Mouse (Mus musculus) hindbrain, embryonic 13.5 days (tissue): ENCODE measurements around the gene Olfr275. TPM values are rescaled to one million over a fixed set of nuclear protein-coding genes. Genes with fewer than 3 reads are reported as not detected.
"Not testable (repeated sequence)": the region's sequence is repeated elsewhere in the genome, so short reads cannot be mapped to it uniquely, and the experiment has no call there.

Source experiments
- ATAC-seq: fragments of 200-750 bp; cut with Nextera tagmentation; 2 replicates; pipeline ENCODE4 v1.8.0; 2017; ENCODE audit warnings: moderate TSS enrichment; ENCODE audit not compliant: low FRiP score
- H3K27ac ChIP-seq: fragments of 300-500 bp; sonication (generic); 2 replicates; pipeline ENCODE4 v1.5.1; 2015; ENCODE audit warnings: inconsistent platforms, mild to moderate bottlenecking, moderate library complexity
- H3K27me3 ChIP-seq: fragments of 300-500 bp; sonication (generic); 2 replicates; pipeline ENCODE4 v1.6.1; 2015; ENCODE audit warnings: mild to moderate bottlenecking, inconsistent platforms
- H3K36me3 ChIP-seq: fragments of 300-500 bp; sonication (generic); 2 replicates; pipeline ENCODE4 v1.6.1; 2015; ENCODE audit warnings: mild to moderate bottlenecking, inconsistent platforms
- H3K4me1 ChIP-seq: fragments of 300-500 bp; sonication (generic); replicated peaks from 2 replicates; pipeline ENCODE4 v1.6.1; 2015; ENCODE audit warnings: inconsistent platforms
- H3K4me2 ChIP-seq: fragments of 300-500 bp; sonication (generic); 2 replicates; pipeline ENCODE4 v1.6.1; 2015; ENCODE audit warnings: inconsistent platforms, mild to moderate bottlenecking, moderate library complexity
- H3K4me3 ChIP-seq: fragments of 300-500 bp; sonication (generic); 2 replicates; pipeline ENCODE4 v1.5.1; 2015; ENCODE audit warnings: mild to moderate bottlenecking, inconsistent platforms
- H3K9ac ChIP-seq: fragments of 300-500 bp; sonication (generic); 2 replicates; pipeline ENCODE4 v1.6.1; 2015; ENCODE audit warnings: mild to moderate bottlenecking, inconsistent platforms
- H3K9me3 ChIP-seq: fragments of 300-500 bp; sonication (generic); 2 replicates; pipeline ENCODE4 v1.6.1; 2016; ENCODE audit warnings: inconsistent platforms
- WGBS: fragments of 180-500 bp; shearing (Covaris S2); methylation state at CpG from one replicate; pipeline ENCODE4 v1.1.7; 2015; 5-methylcytosine and 5-hydroxymethylcytosine counted together
- polyA plus RNA-seq: library from polyadenylated mRNA; unstranded; fragments of >200 nt; fragmentation: Nextera tagmentation; extraction: Ambion mirVana; gene quantifications from 2 replicates; pipeline ENCODE4 v1.2.1, GENCODE M21; 2015

Olfr275 gene
- not detected in 2 replicates for polyA plus RNA-seq

DNA sequence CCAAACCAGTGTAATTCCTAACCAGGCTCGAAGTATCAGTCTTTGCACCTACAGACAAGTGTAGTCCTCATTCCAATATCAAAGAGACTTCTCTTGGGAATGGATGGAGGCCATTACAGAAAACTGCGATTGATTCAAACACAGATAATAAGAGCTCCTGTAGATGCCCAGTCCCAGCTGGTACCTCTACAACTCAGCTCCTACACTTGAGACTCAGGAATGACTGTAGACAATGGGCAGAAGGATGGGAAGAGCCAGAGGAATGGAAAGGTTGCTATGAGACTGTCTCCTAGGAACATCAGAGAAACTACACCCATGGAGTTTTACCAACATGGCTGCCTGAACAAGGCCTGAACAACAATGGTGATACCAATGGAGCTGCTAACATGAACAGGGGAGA, at the start of gene Olfr275:
TSS of gene Olfr275 (plus strand) at position 301 of the 400 bp plus-strand sequence.
- no peak for ATAC-seq
- no peaks in the 10 kb centered on the region for H3K9me3 ChIP-seq
- 90% methylated on average over 2 of the region's 2 CpGs for WGBS
- no peak within 1 kb of the TSS for H3K9ac ChIP-seq
- H3K27ac ChIP-seq, result no peak within 1 kb of the TSS
- no peaks in the 10 kb centered on the region for H3K4me1 ChIP-seq
- H3K4me3 ChIP-seq, result no peak within 1 kb of the TSS
- H3K27me3 ChIP-seq, result no peaks in the 10 kb centered on the region
- H3K4me2 ChIP-seq, result no peak within 1 kb of the TSS
- no peaks in the 10 kb centered on the region for H3K36me3 ChIP-seq

DNA sequence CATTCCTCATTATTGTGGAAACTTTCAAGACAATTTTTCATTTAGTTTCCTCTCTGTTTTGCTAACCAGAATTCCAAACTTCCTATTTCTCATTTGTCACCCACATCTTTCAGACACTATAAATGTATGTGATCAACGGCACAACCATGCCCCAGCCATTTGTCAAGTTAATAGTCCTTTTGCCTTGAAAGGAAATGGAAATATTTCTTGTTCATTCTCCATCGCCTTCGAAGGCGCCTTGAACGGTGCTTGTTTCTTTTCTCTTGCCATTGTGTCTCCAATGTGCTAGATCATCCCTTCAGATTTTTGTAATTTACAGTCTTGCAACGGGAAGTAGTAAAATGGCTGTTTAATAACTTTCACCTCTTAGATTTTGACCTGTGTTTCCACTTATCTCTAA, 48.8 kb upstream of the Olfr275 start:
- no peaks in the 10 kb centered on the region for H3K9me3 ChIP-seq
- no peak overlapping the region for H3K27ac ChIP-seq
- no peaks in the 10 kb centered on the region for H3K27me3 ChIP-seq
- no peak overlapping the region for H3K4me2 ChIP-seq
- no peak overlapping the region for H3K4me3 ChIP-seq
- H3K9ac ChIP-seq, result no peak overlapping the region
- H3K36me3 ChIP-seq, result no peaks in the 10 kb centered on the region
- ATAC-seq, result no peak
- no peaks in the 10 kb centered on the region for H3K4me1 ChIP-seq
- 76% methylated on average over 6 of the region's 6 CpGs for WGBS

DNA sequence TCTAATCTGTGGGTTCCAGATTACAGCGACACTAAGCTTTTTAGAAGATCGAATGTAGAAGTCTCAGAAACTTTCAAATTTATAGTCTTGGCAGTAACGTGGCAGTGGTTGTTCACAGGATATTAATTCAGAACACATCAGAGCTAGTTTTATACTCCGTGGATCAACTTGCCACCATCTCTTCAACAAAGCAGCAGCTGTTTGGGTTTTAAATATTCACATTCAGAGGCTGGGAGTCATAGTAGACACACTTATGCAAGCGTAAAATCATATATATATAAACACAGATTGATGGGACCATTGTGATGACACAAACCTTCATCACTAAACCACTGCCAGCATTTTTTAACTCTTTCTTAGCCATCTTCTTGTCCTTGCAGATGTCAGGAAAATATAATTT, 42.2 kb upstream of the Olfr275 start:
- no peaks in the 10 kb centered on the region for H3K36me3 ChIP-seq
- H3K27me3 ChIP-seq, result no peaks in the 10 kb centered on the region
- no peak overlapping the region for H3K9ac ChIP-seq
- no peaks in the 10 kb centered on the region for H3K9me3 ChIP-seq
- H3K27ac ChIP-seq, result no peak overlapping the region
- H3K4me3 ChIP-seq, result no peak overlapping the region
- no peak for ATAC-seq
- WGBS, result 80% methylated on average over 5 of the region's 5 CpGs
- H3K4me1 ChIP-seq, result no peaks in the 10 kb centered on the region
- no peak overlapping the region for H3K4me2 ChIP-seq

DNA sequence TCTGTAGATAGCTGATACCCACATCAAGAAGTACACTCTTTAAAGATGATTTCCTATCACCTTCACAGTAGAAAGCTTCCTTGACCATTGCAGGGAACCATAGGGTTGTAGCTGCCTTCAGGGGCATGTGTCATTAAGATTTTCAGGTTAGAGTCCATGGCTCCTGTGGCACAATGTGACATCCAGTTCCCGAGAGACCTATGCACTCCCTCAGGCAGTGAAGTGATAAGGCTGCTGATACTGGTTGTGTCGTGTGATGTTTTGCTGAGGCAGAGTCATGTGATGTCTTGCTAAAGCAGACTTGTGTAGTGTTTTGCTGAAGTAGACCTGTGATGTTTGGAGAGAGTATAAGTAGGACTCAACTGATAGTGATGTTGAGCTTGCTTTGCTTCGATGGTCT, 14.4 kb upstream of the Olfr275 start:
- no peak overlapping the region for H3K9ac ChIP-seq
- H3K9me3 ChIP-seq, result no peaks in the 10 kb centered on the region
- H3K4me1 ChIP-seq, result no peaks in the 10 kb centered on the region
- WGBS, result 83% methylated on average over 3 of the region's 3 CpGs
- no peak overlapping the region for H3K4me2 ChIP-seq
- ATAC-seq, result no peak
- no peaks in the 10 kb centered on the region for H3K27me3 ChIP-seq
- H3K4me3 ChIP-seq, result no peak overlapping the region
- H3K27ac ChIP-seq, result no peak overlapping the region
- H3K36me3 ChIP-seq, result no peaks in the 10 kb centered on the region

DNA sequence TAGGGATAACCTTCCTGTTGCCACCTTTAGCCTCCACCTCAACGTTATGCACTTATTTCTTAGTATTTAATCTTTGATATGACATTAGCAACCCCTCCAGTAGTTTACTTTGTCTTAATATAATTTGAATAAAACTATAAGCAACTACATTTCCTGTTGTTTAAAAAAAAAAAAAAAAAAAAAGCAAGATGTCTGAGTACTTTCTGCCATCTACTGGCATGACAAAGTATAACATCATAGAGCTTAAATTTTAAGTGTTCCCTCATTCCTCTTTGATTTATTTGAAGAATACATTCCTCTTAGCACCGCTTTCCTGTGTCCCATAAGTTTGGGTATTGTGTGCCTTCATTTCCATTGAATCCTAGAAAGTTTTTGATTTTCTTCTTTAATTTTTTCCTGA, 2.5 kb upstream of the Olfr275 start:
- no peak for ATAC-seq
- 38% methylated on average over 2 of the region's 2 CpGs for WGBS
- H3K27me3 ChIP-seq, result no peaks in the 10 kb centered on the region

DNA sequence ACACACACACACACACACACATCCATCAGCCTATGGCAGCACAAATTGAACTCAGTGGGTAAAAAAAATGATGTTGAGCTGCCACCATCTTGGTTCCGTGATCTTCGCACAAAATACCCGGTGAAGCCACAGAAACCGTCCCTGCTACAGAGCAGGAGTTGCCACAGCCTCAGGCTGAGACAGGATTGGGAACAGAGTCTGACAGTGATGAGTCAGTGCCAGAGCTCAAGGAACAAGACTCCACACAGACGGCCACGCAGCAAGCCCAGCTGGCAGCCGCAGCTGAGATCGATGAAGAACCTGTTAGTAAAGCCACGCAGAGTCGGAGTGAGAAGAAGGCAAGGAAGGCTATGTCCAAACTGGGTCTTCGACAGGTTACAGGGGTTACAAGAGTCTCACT, 7.0 kb downstream of the Olfr275 start:
- WGBS, result 96% methylated on average over 11 of the region's 11 CpGs
- Histone ChIP-seq H3K4me1 (no peaks in the 10 kb centered on the region), H3K27ac (no peak overlapping the region), H3K4me2 (no peak overlapping the region), H3K9ac (no peak overlapping the region), H3K36me3 (no peaks in the 10 kb centered on the region), H3K9me3 (peaks cover 5% of the 10 kb centered on the region; the same call in 1 of the 2 replicates), H3K4me3 (no peak overlapping the region), H3K27me3 (no peaks in the 10 kb centered on the region)
- ATAC-seq, result no peak

More for the DNA sequence above, 2.5 kb upstream of the Olfr275 start:
- Histone ChIP-seq H3K36me3 (no peaks in the 10 kb centered on the region), H3K9ac (no peak overlapping the region), H3K9me3 (no peaks in the 10 kb centered on the region), H3K4me1 (no peaks in the 10 kb centered on the region), H3K4me2 (no peak overlapping the region), H3K27ac (no peak overlapping the region), H3K4me3 (no peak overlapping the region)

DNA sequence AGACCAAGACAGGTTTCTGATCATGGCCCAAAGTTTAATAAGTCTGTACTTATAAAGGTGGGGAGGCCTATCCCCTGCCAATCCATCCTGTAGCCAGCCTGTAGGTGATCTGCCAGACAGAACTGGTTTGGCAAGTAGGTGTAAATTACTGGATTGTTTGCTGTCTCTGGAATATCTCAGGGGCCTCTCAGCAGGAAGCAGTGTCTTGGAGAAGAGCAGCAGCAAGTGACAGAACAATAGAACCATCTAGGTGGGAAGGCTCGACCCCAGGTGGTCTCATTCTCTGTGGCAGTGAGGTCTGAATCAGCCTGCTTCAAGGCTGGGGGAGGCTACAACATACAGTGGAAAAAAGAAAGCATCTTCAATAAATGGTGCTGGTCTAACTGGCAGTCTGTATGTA, 31.0 kb downstream of the Olfr275 start:
- not testable (repeated sequence) for H3K4me3 ChIP-seq, H3K4me2 ChIP-seq, ATAC-seq, H3K9ac ChIP-seq, H3K27me3 ChIP-seq, H3K9me3 ChIP-seq, H3K27ac ChIP-seq, H3K36me3 ChIP-seq, H3K4me1 ChIP-seq
- 50% methylated on average over 1 of the region's 1 CpGs for WGBS

- ATAC-seq, result no peak; the same call in 1 of the 2 replicates
- 52% methylated on average over 4 of the region's 4 CpGs for WGBS
- Histone ChIP-seq H3K9me3 (no peaks in the 10 kb centered on the region), H3K4me1 (no peaks in the 10 kb centered on the region), H3K9ac (no peak overlapping the region), H3K36me3 (no peaks in the 10 kb centered on the region), H3K4me3 (no peak overlapping the region), H3K27me3 (no peaks in the 10 kb centered on the region), H3K4me2 (no peak overlapping the region), H3K27ac (no peak overlapping the region)
Observed at GRCm38 (mm10) chr4:52849039-52849635, 34.7 kb downstream of the Olfr275 start.

- H3K27ac ChIP-seq, result no peak overlapping the region
- no peaks in the 10 kb centered on the region for H3K36me3 ChIP-seq
- no peak overlapping the region for H3K9ac ChIP-seq
- ATAC-seq, result no peak
- no peaks in the 10 kb centered on the region for H3K4me1 ChIP-seq
- H3K9me3 ChIP-seq, result no peaks in the 10 kb centered on the region
- 92% methylated on average over 5 of the region's 5 CpGs for WGBS
- H3K27me3 ChIP-seq, result no peaks in the 10 kb centered on the region
- no peak overlapping the region for H3K4me3 ChIP-seq
- H3K4me2 ChIP-seq, result no peak overlapping the region
Observed at GRCm38 (mm10) chr4:52849672-52850071, 35.3 kb downstream of the Olfr275 start.

GRCm38 (mm10) chr4:52859136-52859535, 44.7 kb downstream of the Olfr275 start, which contains the start of gene Olfr273:
Olfr273 (minus strand) TSS chr4:52859236.
- Histone ChIP-seq H3K27me3 (no peaks in the 10 kb centered on the region), H3K4me3 (no peak within 1 kb of the TSS), H3K27ac (no peak within 1 kb of the TSS), H3K9me3 (no peaks in the 10 kb centered on the region), H3K9ac (no peak within 1 kb of the TSS), H3K36me3 (no peaks in the 10 kb centered on the region), H3K4me2 (no peak within 1 kb of the TSS), H3K4me1 (no peaks in the 10 kb centered on the region)
- ATAC-seq, result no peak
- 74% methylated on average over 1 of the region's 1 CpGs for WGBS

DNA sequence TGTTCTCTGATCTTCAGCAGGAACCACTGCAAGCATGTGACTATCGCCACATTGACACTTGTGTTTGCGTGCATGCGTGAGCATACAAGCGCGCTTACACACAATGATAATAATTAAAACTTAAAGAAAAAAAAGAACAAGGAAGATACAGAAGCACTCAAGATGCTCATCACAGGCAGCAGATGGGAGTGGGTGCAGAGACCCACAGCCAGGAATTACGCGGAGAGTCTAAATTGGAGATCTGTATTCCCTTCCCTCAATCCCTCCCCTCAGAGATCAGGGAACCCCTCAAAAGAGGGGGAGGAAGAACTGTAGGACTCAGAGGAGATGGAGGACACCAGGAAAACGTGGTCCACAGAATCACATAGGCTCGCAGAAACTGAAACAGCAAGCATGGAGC, 49.8 kb downstream of the Olfr275 start:
- Histone ChIP-seq H3K4me1 (no peaks in the 10 kb centered on the region), H3K27me3 (no peaks in the 10 kb centered on the region), H3K27ac (no peak overlapping the region), H3K36me3 (no peaks in the 10 kb centered on the region), H3K9me3 (no peaks in the 10 kb centered on the region), H3K4me3 (no peak overlapping the region), H3K4me2 (no peak overlapping the region), H3K9ac (no peak overlapping the region)
- WGBS, result 92% methylated on average over 9 of the region's 9 CpGs
- no peak for ATAC-seq
